Mouse (Mus musculus): Measurements from ENCODE around the gene Cfdp1.
A peak's percentile ranks its signal among the peaks of the same experiment; 100 is the strongest.

Gene Cfdp1

GRCm38 (mm10) chr8:111765096-111765495 lies 89.0 kb downstream of the Cfdp1 start:
- DNase-seq, result no peak

DNA sequence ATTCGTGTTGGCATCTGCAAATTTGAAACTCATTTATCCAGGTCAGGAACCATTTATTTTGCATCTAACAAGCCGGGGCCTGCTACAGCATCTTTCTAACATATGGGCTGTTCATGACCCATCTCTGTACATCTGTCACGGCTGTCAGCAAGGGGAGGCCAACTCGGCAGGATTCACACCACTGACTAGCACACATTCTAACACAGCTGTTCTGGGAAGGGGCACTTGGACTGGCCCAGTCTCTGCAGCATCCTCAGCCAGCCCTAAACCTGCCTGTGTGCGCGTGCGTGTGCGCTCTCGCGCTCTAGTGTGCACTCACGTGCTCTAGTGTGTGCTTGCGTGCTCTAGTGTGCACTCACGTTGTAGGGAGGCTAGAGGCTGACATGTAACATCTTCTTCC lies 93.4 kb downstream of the Cfdp1 start:
- DNase-seq, result no peak

DNA sequence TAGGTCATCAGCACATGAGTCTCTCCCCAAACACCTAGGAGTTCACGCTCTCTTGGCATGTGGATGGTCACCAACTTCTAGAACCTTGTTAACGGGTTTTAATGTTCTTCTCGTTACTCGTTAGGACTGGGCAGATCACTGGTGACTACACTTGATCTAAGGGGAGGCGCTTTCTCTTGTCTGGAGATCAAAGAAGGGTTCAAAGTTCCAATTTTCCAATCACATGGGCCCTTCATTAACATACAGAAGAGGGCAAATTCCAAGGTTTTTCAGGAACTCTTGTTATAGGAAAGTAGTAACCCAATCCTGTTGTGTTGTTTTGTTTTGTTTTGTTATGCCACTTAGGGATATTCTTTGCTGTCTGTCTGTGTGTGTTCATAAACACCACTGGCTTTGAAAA lies 95.3 kb downstream of the Cfdp1 start:
- DNase-seq, result no peak

DNA sequence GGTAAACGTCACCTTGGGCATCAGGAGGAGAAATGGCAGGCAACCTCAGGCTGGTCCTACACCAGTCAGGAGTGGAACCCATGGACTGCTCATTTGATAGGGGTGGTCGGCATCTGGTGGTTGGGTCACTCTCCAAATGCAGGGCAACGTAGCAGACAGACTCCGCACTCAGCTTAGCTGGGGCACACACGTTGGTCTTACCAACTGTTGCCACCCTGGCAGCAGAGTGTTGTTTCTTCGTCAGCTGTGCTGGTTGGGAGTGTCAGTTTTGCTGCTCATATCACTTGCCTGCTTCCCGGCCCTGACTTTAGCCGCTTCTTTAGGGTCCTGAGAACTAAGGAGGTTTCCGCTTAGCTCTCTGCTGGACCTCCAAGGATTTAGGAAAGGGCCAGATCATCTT lies 96.5 kb downstream of the Cfdp1 start:
- DNase-seq, result no peak

- no peak for DNase-seq
These were observed 99.4 kb downstream of the Cfdp1 start for GRCm38 (mm10) chr8:111754736-111755135.

GRCm38 (mm10) chr8:111754088-111754487 lies 100.0 kb downstream of the Cfdp1 start:
- DNase-seq, result no peak

DNA sequence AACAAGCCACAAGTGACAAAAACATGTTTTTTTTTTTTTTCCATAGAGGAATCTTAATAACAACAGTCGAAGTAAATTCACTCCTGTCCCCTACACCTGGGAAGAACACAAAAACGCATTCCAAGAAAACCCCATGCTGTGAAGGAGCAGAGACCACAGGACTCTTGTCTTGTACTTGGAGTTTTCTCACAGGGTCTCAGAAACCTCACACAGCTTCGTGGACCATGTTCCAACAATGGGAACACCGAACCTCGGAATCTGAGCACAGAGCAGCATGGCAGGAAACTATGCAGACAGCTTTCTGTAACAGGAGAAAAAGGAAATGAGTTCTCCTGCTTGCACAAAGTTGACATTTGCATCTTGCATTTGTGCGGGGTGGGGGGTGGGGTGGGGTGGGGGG lies 105.3 kb downstream of the Cfdp1 start:
- no peak for DNase-seq

GRCm38 (mm10) chr8:111747866-111748649 lies 106.0 kb downstream of the Cfdp1 start:
- no peak for DNase-seq

DNA sequence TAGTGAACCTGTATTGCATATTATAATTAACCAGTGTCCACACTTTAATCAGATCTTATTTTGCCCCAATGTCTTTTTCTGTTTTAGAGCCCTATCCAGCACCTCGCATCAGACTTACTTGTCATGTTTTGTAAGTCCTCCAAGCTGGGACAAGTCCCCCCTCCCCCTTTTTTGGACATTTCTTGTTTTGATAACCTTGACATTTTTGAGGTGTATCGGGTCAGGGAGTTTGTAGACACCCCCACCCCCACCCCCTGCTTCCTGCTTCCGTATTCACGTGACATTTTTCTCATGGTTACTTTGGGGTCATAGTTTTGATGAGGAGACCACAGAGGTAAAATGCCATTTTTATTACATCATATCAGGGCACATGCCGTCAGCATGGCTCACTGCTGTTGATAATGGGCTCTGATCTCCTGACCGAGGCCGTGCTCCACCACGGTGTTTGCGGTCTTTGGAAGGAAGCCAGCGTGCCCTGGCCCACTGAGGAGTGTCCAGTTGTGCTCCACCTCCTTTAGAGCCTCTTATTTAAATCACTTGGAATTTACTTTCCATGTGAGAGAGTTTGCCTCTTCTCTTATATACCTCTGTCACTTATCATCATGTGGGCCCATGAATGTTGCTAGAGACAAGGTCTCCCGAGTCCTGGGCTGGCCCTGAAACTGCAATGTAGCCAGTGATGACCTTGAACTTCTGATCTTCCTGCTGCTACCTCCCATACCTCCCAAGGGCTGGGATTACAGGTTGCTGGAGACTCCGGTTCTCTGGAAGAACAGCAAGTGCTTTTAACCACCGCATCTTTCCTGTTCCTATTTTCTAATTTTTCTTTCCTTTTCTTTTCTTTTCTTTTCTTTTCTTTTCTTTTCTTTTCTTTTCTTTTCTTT lies 107.3 kb downstream of the Cfdp1 start:
- no peak for DNase-seq

GRCm38 (mm10) chr8:111745591-111746418 lies 108.3 kb downstream of the Cfdp1 start:
- DNase-seq, result peak; percentile 70

DNA sequence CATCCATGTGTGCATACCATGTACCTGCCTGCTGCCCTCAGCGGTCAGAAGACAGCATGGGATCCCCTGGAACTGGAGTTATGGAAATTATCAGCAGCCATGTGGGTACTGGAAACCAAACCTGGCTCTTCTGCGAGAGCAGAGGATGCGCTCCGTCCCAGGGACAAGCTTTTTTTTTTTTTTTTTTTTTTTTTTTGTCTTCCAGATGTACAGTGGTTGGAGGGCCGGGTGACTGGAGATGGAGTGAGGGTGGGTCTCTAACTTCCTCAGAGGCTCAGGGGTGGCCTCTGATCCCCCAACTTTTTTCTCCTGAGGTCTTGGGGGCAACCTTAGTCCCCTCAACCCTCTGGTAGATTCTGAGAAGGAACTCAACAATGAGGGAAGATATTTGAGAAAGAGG lies 109.0 kb downstream of the Cfdp1 start:
- DNase-seq, result no peak

GRCm38 (mm10) chr8:111743792-111744696 lies 110.0 kb downstream of the Cfdp1 start, which contains the start of gene Bcar1:
Gene Bcar1 (minus strand): TSS chr8:111743809.
- peak; percentile 78 for DNase-seq

DNA sequence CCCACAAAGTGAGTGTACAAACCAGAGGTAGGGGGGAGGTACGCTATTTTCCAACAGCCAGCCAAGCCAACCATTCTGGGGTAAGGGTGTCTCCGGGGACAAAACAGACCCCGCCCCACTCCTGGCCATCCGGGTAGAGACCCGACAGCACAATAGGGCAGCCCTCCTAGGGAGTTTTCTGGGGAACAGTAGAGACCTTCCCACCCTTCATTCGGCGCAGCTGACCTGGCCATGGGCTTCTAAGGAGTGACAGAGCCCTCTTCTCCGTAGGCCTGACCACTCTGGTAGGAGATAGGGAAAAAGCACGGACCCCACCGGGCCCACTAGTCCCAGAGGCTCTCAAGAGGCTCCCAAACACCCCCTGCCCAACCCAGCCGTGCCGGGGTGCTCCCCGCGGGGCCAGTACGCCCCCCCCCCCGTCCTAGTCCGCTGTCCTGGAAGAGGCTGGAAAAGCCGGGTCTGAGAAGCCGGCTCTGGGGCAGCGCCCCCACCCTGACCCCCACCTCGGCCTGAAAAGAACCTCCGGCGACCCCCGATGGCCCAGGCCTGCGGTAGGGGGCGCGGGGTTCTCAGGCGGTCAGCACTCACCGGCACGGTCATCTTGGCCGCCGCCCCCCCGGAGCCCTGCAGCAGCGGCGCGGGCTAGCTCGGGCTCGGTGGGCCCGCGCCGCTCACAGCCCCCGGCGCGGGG lies 110.8 kb downstream of the Cfdp1 start:
- DNase-seq, result no peak

DNA sequence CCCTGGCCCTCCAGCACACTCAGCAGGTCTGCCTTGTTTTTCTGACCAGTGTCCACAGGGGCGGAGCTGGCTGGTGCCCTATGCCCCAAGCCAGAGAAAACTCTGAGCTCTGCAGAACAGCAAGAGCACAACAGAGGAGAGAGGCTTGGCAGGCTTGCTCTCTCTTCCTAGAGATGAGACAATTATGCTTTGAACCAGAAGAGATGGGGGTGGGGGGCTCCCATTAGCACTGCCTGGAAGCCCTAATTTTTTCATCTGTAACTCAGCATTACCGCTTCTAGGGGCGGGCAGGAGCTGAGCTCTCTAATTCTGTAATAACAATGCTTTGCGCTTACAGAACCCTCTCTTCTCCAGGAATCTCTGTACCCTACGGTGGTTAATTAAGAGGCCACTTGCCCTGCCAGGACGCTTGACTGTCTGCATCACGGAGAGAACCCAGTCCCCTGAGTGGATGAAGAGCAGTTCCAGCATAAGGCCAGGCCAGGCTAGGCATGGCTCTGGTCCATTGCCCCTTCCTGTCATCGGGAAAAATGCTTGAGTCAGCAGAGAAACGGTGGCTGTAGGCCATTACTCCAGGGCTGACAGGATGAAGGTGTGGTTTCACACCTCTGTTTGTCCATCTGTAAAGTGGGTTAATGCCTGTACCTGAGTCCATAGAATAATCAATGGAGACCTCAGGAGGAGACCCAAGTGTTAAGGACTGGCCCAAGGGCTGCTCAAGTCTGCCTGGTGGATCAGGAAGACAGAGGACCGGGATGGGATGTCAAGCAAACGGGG lies 111.6 kb downstream of the Cfdp1 start:
- no peak for DNase-seq

DNA sequence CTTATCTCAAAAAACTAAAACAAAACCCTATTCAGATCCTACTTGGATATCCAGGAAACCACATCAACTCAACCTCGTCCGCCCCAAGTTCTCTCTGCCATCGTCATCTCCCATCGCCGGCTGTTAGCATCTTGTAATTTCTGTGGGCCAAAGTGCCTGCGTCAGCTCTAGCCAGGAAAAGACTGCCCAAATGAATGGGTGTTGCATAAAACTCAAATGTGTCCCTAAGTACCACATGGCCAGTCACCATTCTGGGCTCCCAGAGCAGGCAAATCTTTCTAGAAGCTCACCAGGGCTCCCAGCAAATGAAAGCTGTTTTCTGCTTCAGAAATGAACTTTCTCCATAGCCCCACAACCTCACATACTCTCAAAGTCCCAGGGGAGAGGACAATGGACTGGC lies 112.5 kb downstream of the Cfdp1 start:
- DNase-seq, result no peak

- DNase-seq, result no peak
These were observed 113.1 kb downstream of the Cfdp1 start for GRCm38 (mm10) chr8:111740994-111741393.

GRCm38 (mm10) chr8:111740301-111740711 lies 113.8 kb downstream of the Cfdp1 start:
- no peak for DNase-seq

GRCm38 (mm10) chr8:111739604-111740003 lies 114.5 kb downstream of the Cfdp1 start:
- DNase-seq, result no peak

- no peak for DNase-seq
These were observed 115.2 kb downstream of the Cfdp1 start for GRCm38 (mm10) chr8:111738867-111739266.

- no peak for DNase-seq
These were observed 117.8 kb downstream of the Cfdp1 start for GRCm38 (mm10) chr8:111736321-111736720.

Data from liver (tissue).